Mouse (Mus musculus): ENCODE data around the gene Cbln1.

Cbln1 gene

GRCm38 (mm10) chr8:87469931-87470833 is 2.2 kb downstream of the Cbln1 start:
- peak; percentile 63 for DNase-seq (ENCODE audit: extremely low spot score, low spot score)

- DNase-seq (ENCODE audit: extremely low spot score, low spot score): peak; percentile 53
These were observed 3.2 kb downstream of the Cbln1 start for GRCm38 (mm10) chr8:87468958-87469815.

- DNase-seq (ENCODE audit: extremely low spot score, low spot score): peak; percentile 52
These were observed 3.9 kb downstream of the Cbln1 start for GRCm38 (mm10) chr8:87468416-87468957.

- peak; percentile 26 for DNase-seq (ENCODE audit: extremely low spot score, low spot score)
These were observed 4.5 kb downstream of the Cbln1 start for GRCm38 (mm10) chr8:87467906-87468305.

- DNase-seq (ENCODE audit: extremely low spot score, low spot score): no peak
These were observed 5.3 kb downstream of the Cbln1 start for GRCm38 (mm10) chr8:87466936-87467602.

GRCm38 (mm10) chr8:87466335-87466734 is 6.1 kb downstream of the Cbln1 start:
- no peak for DNase-seq (ENCODE audit: extremely low spot score, low spot score)

GRCm38 (mm10) chr8:87464446-87464845 is 8.0 kb downstream of the Cbln1 start:
- DNase-seq (ENCODE audit: extremely low spot score, low spot score): no peak

- no peak for DNase-seq (ENCODE audit: extremely low spot score, low spot score)
These were observed 10.6 kb downstream of the Cbln1 start for GRCm38 (mm10) chr8:87461801-87462200.

- DNase-seq (ENCODE audit: extremely low spot score, low spot score): no peak
These were observed 15.5 kb downstream of the Cbln1 start for GRCm38 (mm10) chr8:87456949-87457348.

GRCm38 (mm10) chr8:87452815-87453214 is 19.6 kb downstream of the Cbln1 start:
- DNase-seq (ENCODE audit: extremely low spot score, low spot score): no peak

GRCm38 (mm10) chr8:87451737-87452136 is 20.7 kb downstream of the Cbln1 start:
- DNase-seq (ENCODE audit: extremely low spot score, low spot score): no peak

GRCm38 (mm10) chr8:87434592-87434991 is 37.8 kb downstream of the Cbln1 start:
- no peak for DNase-seq (ENCODE audit: extremely low spot score, low spot score)

GRCm38 (mm10) chr8:87427188-87427587 is 45.2 kb downstream of the Cbln1 start:
- no peak for DNase-seq (ENCODE audit: extremely low spot score, low spot score)

GRCm38 (mm10) chr8:87424706-87425105 is 47.7 kb downstream of the Cbln1 start:
- DNase-seq (ENCODE audit: extremely low spot score, low spot score): no peak

GRCm38 (mm10) chr8:87421697-87422096 is 50.7 kb downstream of the Cbln1 start:
- DNase-seq (ENCODE audit: extremely low spot score, low spot score): no peak
